Comparison of ENCODE assay signal across 8 mouse cellular contexts in the genomic region with DNA sequence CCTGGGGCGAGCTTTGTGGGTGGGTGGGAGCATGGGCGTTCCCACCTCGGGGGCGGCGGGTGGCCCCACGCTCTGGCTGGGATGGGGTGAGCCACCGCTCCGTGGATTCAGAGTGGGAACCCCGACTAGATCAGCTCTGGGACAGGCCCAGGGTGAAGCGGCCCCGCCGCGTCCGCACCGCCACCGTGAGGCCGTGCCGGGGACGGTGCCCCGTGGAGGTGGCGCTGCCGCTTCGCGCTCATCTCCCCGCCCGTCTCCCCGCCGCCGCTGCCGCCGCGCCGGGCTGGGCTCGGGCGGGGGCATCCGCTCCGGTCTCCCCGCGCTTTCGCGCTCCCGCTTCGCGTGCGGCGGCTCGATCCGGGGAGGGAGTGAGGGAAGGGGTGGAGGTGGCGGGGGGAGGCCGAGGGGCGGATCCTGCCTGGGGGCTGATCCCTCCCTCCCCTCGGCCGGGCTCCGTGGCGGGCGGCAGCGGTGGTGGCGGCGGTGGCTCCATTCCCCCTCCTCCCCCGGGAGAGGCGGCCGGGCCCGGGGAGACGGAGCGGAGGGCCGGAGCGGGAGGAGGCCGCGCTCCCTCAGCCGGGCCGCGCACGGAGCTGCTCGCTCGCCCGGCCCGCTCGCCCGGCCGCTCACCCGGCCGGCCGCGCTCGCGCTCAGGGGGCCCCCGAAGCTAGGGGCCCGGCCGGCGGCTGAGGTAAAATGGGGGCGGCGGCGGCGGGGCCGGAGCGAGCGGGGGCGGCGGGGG. TPM values are rescaled to one million over a fixed set of nuclear protein-coding genes. Genes with fewer than 3 reads are reported as not detected.
DNase-seq lines count a peak whose midpoint lies in the region; ATAC-seq and TF ChIP-seq lines count a peak whose summit lies in the region.

A gene (plus strand): TSS at position 420 of the 742 bp plus-strand sequence.

- H3K4me3 ChIP-seq in CH12.LX (replicated peaks in 1 of 3; ENCODE audit: low read depth in 2 of 3, low read length in 2 of 3, poor library complexity in 1 of 3), result peak within 1 kb of the TSS; percentile 69 to 83 (median 71)
- H3K4me3 ChIP-seq in forebrain, embryonic 15.5 days, result peak within 1 kb of the TSS; percentile 79
- peak within 1 kb of the TSS; percentile 78 for H3K4me3 ChIP-seq in neural tube, embryonic 14.5 days (ENCODE audit: low read depth, low read length)

- peaks cover 6% of the 10 kb centered on the region for H3K9me3 ChIP-seq in CH12.LX (replicated peaks; ENCODE audit: low read length)
- no peaks in the 10 kb centered on the region for H3K9me3 ChIP-seq in forebrain, embryonic 15.5 days
- no peaks in the 10 kb centered on the region for H3K9me3 ChIP-seq in neural tube, embryonic 14.5 days (ENCODE audit: control insufficient read depth, low read length)

- peak in 1 of 2 experiments; percentile 54; a peak in 2 of 4 replicates for TF ChIP-seq CTCF in CH12.LX (conservative IDR thresholded peaks at IDR 0.05 in 1 of 2, IDR thresholded peaks at IDR 0.05 in 1 of 2; ENCODE audit: low read depth in 2 of 2, low read length in 2 of 2)

- intact Hi-C loops in heart, postnatal 14 days (cut with DNase I), result loop anchor here (2.0 kb wide), 2 partner anchors 38 to 108 kb away; no protein-coding TSS in a partner anchor

- TF ChIP-seq RAD21 in CH12.LX (IDR thresholded peaks at IDR 0.05; ENCODE audit: low read depth, low read length), result peak; percentile 10

- H3K36me3 ChIP-seq in CH12.LX (replicated peaks in 1 of 2; ENCODE audit: control insufficient read depth in 1 of 2, insufficient read depth in 1 of 2, low read length in 1 of 2), result peaks cover 0 to 5% of the 10 kb centered on the region in 2 experiments
- no peaks in the 10 kb centered on the region for H3K36me3 ChIP-seq in forebrain, embryonic 15.5 days
- no peaks in the 10 kb centered on the region for H3K36me3 ChIP-seq in neural tube, embryonic 14.5 days (ENCODE audit: control insufficient read depth, insufficient read depth, low read length)

- in situ Hi-C loops in CH12.LX (cut with MboI; ENCODE audit: low pct_ligation_motif_present, low pct_unique_long_range_greater_than_20kb, low sequenced_read_pairs), result no loop called here

- TF ChIP-seq EP300 in CH12.LX (IDR thresholded peaks at IDR 0.05; ENCODE audit: low read length), result no peak

- H3K27me3 ChIP-seq in CH12.LX (replicated peaks), result no peaks in the 10 kb centered on the region
- no peaks in the 10 kb centered on the region for H3K27me3 ChIP-seq in forebrain, embryonic 15.5 days
- H3K27me3 ChIP-seq in neural tube, embryonic 14.5 days (ENCODE audit: control insufficient read depth, insufficient read depth, low read length), result no peaks in the 10 kb centered on the region

- peak; percentile 41 for DNase-seq in CH12.LX (ENCODE audit: extremely low read depth)
- DNase-seq in cerebellum, adult 11-12 months, result peak; percentile 85
- peak; percentile 85 to 88 for DNase-seq in heart, postnatal 14 days
- DNase-seq in layer of hippocampus, adult 11-12 months (ENCODE audit: low spot score), result peak; percentile 71
- peak; percentile 81 to 84 for DNase-seq in lung, adult 18-20 months
- peak; percentile 87 for DNase-seq in testis, postnatal 10 days (ENCODE audit: low spot score)

- H3K79me2 ChIP-seq in CH12.LX (replicated peaks; ENCODE audit: control insufficient read depth, extremely low read depth, insufficient read depth, poor library complexity, severe bottlenecking), result no peaks in the 10 kb centered on the region

- peak; percentile 12; the same call in 1 of the 2 replicates for TF ChIP-seq POLR2A in CH12.LX (IDR thresholded peaks at IDR 0.05; ENCODE audit: low read depth, low read length)

- dilution Hi-C loops in CH12.LX (cut with MboI; ENCODE audit: extremely low pct_ligation_motif_present, extremely low pct_unique_long_range_greater_than_20kb, low sequenced_read_pairs), result no loop called here

- H3K4me2 ChIP-seq in CH12.LX (ENCODE audit: insufficient read depth, low read depth, poor library complexity, severe bottlenecking), result peak within 1 kb of the TSS; percentile 99
- peak within 1 kb of the TSS; percentile 93 for H3K4me2 ChIP-seq in forebrain, embryonic 15.5 days (replicated peaks)
- H3K4me2 ChIP-seq in neural tube, embryonic 14.5 days (ENCODE audit: low read depth, low read length), result peak within 1 kb of the TSS; percentile 92

- peak within 1 kb of the TSS; percentile 99 for H3K9ac ChIP-seq in CH12.LX (ENCODE audit: insufficient read depth, low read depth)
- peak within 1 kb of the TSS; percentile 92 for H3K9ac ChIP-seq in forebrain, embryonic 15.5 days (replicated peaks)
- H3K9ac ChIP-seq in neural tube, embryonic 14.5 days (replicated peaks; ENCODE audit: low read depth, low read length), result peak within 1 kb of the TSS; percentile 100

- H3K27ac ChIP-seq in CH12.LX (ENCODE audit: insufficient read depth, low read depth), result peak within 1 kb of the TSS; percentile 61
- peak within 1 kb of the TSS; percentile 99 for H3K27ac ChIP-seq in forebrain, embryonic 15.5 days (replicated peaks)
- peak within 1 kb of the TSS; percentile 100 for H3K27ac ChIP-seq in neural tube, embryonic 14.5 days (ENCODE audit: low read depth, low read length)

- peaks cover 3 to 27% of the 10 kb centered on the region in 2 experiments; a peak in 3 of 4 replicates for H3K4me1 ChIP-seq in CH12.LX (ENCODE audit: control insufficient read depth in 1 of 2, insufficient read depth in 2 of 2)
- peaks cover 29% of the 10 kb centered on the region for H3K4me1 ChIP-seq in forebrain, embryonic 15.5 days
- peaks cover 18% of the 10 kb centered on the region; the same call in 1 of the 2 replicates for H3K4me1 ChIP-seq in neural tube, embryonic 14.5 days (ENCODE audit: control insufficient read depth, insufficient read depth, low read length)

- 0% methylated on average over 37 of the region's 99 CpGs for WGBS in forebrain, embryonic 15.5 days
- under 1% methylated on average over 40 of the region's 99 CpGs for WGBS in neural tube, embryonic 14.5 days

- peak; percentile 76 for ATAC-seq in forebrain, embryonic 15.5 days (replicated peaks)
- peak; percentile 75 for ATAC-seq in neural tube, embryonic 14.5 days (ENCODE audit: low read depth)

TF ChIP-seq in CH12.LX, 34 proteins besides CTCF, POLR2A, EP300 and RAD21:
- TF ChIP-seq SMC3 (IDR thresholded peaks at IDR 0.05; ENCODE audit: low read depth, low read length) (peak; percentile 4; the same call in 1 of the 2 replicates), MAX (IDR thresholded peaks at IDR 0.05; ENCODE audit: low read length) (no peak; the same call in 1 of the 2 replicates), MAZ (IDR thresholded peaks at IDR 0.05; ENCODE audit: low read depth, low read length) (peak; percentile 20; the same call in 1 of the 2 replicates), KAT2A (IDR thresholded peaks at IDR 0.05; ENCODE audit: insufficient replicate concordance, low read length) (0 out of 2 replicates have a peak, but pooled peaks have one; percentile 9), ZMIZ1 (IDR thresholded peaks at IDR 0.05; ENCODE audit: low read depth, low read length) (no peak), TCF12 (IDR thresholded peaks at IDR 0.05; ENCODE audit: low read depth, low read length) (no peak), ZNF384 (IDR thresholded peaks at IDR 0.05; ENCODE audit: low read depth, low read length) (no peak), JUND (conservative IDR thresholded peaks at IDR 0.05; ENCODE audit: low read depth, low read length) (no peak), MAFK (IDR thresholded peaks at IDR 0.05; ENCODE audit: insufficient replicate concordance, low read length) (no peak), USF1 (IDR thresholded peaks at IDR 0.05; ENCODE audit: low read depth, low read length) (no peak), NELFE (IDR thresholded peaks at IDR 0.05; ENCODE audit: low read depth, low read length) (peak; percentile 20; the same call in 1 of the 2 replicates), NRF1 (IDR thresholded peaks at IDR 0.05; ENCODE audit: low read depth, low read length) (no peak), ELF1 (IDR thresholded peaks at IDR 0.05; ENCODE audit: low read depth, low read length) (0 out of 2 replicates have a peak, but pooled peaks have one; percentile 3), CHD1 (IDR thresholded peaks at IDR 0.05; ENCODE audit: low read depth, low read length) (no peak), MXI1 (IDR thresholded peaks at IDR 0.05; ENCODE audit: low read depth, low read length) (0 out of 2 replicates have a peak, but pooled peaks have one; percentile 19), MEF2A (IDR thresholded peaks at IDR 0.05; ENCODE audit: borderline replicate concordance, low read depth, low read length) (no peak), ZKSCAN1 (IDR thresholded peaks at IDR 0.05; ENCODE audit: borderline replicate concordance, low read depth, low read length) (no peak), IRF4 (IDR thresholded peaks at IDR 0.05; ENCODE audit: low read depth, low read length) (no peak), UBTF (IDR thresholded peaks at IDR 0.05; ENCODE audit: low read depth, low read length) (peak; percentile 97), CHD2 (IDR thresholded peaks at IDR 0.05; ENCODE audit: low read length) (no peak)

RNA-seq across cellular contexts. Expression of the gene that starts here (rescaled TPM):
- total RNA-seq in CH12.LX (2012; rRNA removed), result 1.5 and 2.3 TPM in 2 replicates
- total RNA-seq in CH12.LX (2014; rRNA removed), result 0.40 and 0.96 TPM in 2 replicates
- polyA plus RNA-seq in CH12.LX (2012; ENCODE audit: insufficient read length, low read depth), result 8.5 and 12.1 TPM in 2 replicates
- 8.0 TPM in 2 replicates for polyA plus RNA-seq in forebrain, embryonic 15.5 days (2015; fragmentation: Nextera tagmentation; extraction: Ambion mirVana)
- total RNA-seq in heart, postnatal 14 days (2021), result 10 to 100 TPM; 17.2 to 18.5 TPM
- 6.9 and 7.8 TPM in 2 replicates for polyA plus RNA-seq in neural tube, embryonic 14.5 days (2014; fragmentation: Nextera tagmentation; extraction: Ambion mirVana)

Comparison
In these comparisons a context has a peak if more than half of its experiments do, and no peak if none do; other contexts are left out.
1. Peak in every context shown above with its lines: DNase-seq, ATAC-seq, H3K4me3 ChIP-seq and H3K27ac ChIP-seq.
2. RNA of the gene that starts here (total RNA-seq): 17.2 to 18.5 TPM in heart, postnatal 14 days; 0.40 to 2.3 TPM in CH12.LX; every median in the first group is over 4 times any median in the second.